Mouse (Mus musculus): ENCODE measurements around the gene Ephb1. TPM values are rescaled to one million over a fixed set of nuclear protein-coding genes. Genes with fewer than 3 reads are reported as not detected.

Gene Ephb1
- polyA plus RNA-seq, 1 experiment from 2014 or later = 6.5 TPM

- Histone ChIP-seq H3K27ac (no peak overlapping the region), H3K4me1 (no peaks in the 10 kb centered on the region), H3K9me3 (no peaks in the 10 kb centered on the region), H3K9ac (no peak overlapping the region), H3K27me3 (no peaks in the 10 kb centered on the region), H3K4me3 (no peak overlapping the region), H3K4me2 (replicated peaks) (no peak overlapping the region), H3K36me3 (no peaks in the 10 kb centered on the region)
- ATAC-seq (ENCODE audit: insufficient number of reproducible peaks, insufficient read depth, low FRiP score, low TSS enrichment) = no peak
- WGBS = 98% methylated on average over 2 of the region's 2 CpGs
Observed at GRCm38 (mm10) chr9:102079151-102079550, 275.3 kb downstream of the Ephb1 start.

DNA sequence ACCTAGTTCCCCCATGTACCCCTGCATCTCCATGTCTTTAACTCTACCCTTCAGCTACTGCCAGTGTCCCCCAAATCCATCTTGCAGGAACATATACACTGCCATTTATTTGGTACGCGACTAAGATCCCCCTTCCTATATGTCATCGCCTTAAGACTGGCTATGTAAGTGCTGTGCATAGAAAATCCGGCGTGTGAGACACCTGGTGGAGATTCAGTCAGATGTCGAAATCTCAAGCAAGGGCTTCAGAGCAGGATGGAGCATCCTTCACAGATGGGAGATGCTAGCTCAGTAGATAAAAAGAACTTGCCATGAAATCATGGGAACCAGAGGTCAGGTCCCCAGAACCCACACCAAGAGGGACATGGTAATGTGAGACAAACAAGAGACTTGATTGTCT is 276.3 kb downstream of the Ephb1 start:
- no peaks in the 10 kb centered on the region for H3K27me3 ChIP-seq
- H3K36me3 ChIP-seq = no peaks in the 10 kb centered on the region
- no peak overlapping the region for H3K9ac ChIP-seq
- no peaks in the 10 kb centered on the region for H3K9me3 ChIP-seq
- ATAC-seq (ENCODE audit: insufficient number of reproducible peaks, insufficient read depth, low FRiP score, low TSS enrichment) = no peak
- H3K4me2 ChIP-seq (replicated peaks) = no peak overlapping the region
- H3K4me1 ChIP-seq = no peaks in the 10 kb centered on the region
- no peak overlapping the region for H3K27ac ChIP-seq
- 88% methylated on average over 6 of the region's 6 CpGs for WGBS
- no peak overlapping the region for H3K4me3 ChIP-seq

DNA sequence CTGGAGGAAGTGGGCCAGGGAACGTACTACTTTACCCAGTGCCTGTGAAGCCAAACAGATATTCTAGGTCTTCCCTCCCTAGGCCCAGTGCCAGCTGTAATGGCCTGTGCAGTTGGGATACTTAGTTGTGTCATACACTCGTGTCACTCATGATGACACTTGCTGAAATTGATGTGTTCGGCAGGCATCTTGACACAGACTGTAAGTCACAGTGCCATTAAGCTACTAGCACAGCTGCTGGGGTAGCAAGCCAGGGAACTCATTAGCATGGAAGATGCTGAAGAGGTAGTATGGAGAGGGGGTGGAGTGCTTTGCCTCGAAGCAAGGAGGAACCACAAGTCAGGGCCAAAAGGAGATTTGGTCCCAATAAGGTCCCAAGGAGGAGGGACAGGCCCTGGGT is 279.0 kb downstream of the Ephb1 start:
- ATAC-seq (ENCODE audit: insufficient number of reproducible peaks, insufficient read depth, low FRiP score, low TSS enrichment) = no peak
- Histone ChIP-seq H3K36me3 (no peaks in the 10 kb centered on the region), H3K27me3 (no peaks in the 10 kb centered on the region), H3K9me3 (no peaks in the 10 kb centered on the region), H3K27ac (no peak overlapping the region), H3K4me3 (no peak overlapping the region), H3K4me1 (no peaks in the 10 kb centered on the region), H3K9ac (no peak overlapping the region), H3K4me2 (replicated peaks) (no peak overlapping the region)
- WGBS = 72% methylated on average over 4 of the region's 4 CpGs

DNA sequence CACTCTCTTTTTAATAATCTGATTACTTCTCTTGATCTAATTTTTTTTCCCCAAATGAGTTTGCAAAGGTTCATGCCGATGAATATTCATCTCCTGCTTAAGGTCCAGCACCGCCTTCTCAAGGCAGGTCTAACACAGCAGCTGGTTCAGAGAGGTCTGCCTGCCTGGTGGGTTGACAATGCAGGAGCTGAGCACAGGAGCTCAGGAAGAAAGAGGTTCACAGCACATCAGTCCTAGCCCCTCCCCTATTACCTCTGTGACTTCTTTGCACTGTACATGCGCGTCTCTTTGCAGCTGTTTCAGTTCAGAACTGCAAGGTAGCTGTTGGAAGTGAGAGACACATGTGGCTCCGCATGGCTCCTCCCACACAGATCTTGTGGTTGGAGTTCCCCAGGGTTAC is 281.1 kb downstream of the Ephb1 start:
- no peak overlapping the region for H3K27ac ChIP-seq
- no peaks in the 10 kb centered on the region for H3K4me1 ChIP-seq
- no peak overlapping the region for H3K9ac ChIP-seq
- 84% methylated on average over 5 of the region's 5 CpGs for WGBS
- no peaks in the 10 kb centered on the region for H3K9me3 ChIP-seq
- H3K4me3 ChIP-seq = no peak overlapping the region
- H3K36me3 ChIP-seq = no peaks in the 10 kb centered on the region
- H3K4me2 ChIP-seq (replicated peaks) = no peak overlapping the region
- H3K27me3 ChIP-seq = no peaks in the 10 kb centered on the region
- ATAC-seq (ENCODE audit: insufficient number of reproducible peaks, insufficient read depth, low FRiP score, low TSS enrichment) = no peak

DNA sequence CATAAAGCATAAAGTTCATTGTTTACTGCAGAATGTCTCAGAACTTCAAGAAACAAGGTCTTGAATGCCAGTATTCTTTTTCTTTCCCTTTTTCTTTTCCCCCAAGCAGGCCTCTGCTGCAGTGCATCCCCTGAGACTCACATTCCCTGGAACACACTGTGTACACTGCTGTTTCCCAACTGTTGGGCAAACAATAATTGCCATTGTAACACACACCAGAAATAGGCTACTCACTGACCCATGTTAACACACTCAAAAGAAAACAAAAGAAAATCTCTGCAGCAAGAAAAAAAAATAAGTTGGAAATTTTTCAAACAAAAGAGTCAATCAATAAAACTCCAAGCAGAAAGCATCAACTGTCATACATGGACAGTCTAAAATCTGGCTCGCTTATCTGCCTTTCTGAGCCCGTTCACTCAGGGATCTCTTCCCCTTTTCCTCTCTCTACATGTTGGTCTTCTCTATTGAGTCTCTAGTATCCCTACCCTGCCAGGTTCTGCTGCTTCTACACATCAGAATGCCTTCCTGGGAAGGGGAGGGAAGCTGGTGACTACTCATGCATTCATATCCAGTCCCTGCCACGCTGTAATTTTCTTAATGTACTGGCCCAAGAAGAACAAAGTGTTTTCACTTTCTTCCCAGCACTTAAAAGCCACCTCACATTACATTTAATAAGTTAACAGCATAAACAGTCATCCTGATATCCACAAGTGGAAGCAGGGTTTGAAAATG is 285.2 kb downstream of the Ephb1 start:
- 58% methylated on average over 3 of the region's 3 CpGs for WGBS
- Histone ChIP-seq H3K36me3 (no peaks in the 10 kb centered on the region), H3K27me3 (no peaks in the 10 kb centered on the region), H3K9me3 (no peaks in the 10 kb centered on the region), H3K4me1 (no peaks in the 10 kb centered on the region), H3K27ac (no peak overlapping the region), H3K4me3 (no peak overlapping the region), H3K9ac (no peak overlapping the region), H3K4me2 (replicated peaks) (no peak overlapping the region)
- ATAC-seq (ENCODE audit: insufficient number of reproducible peaks, insufficient read depth, low FRiP score, low TSS enrichment) = no peak

GRCm38 (mm10) chr9:102066601-102067000 is 287.9 kb downstream of the Ephb1 start:
- H3K9ac ChIP-seq = no peak overlapping the region
- no peak for ATAC-seq (ENCODE audit: insufficient number of reproducible peaks, insufficient read depth, low FRiP score, low TSS enrichment)
- WGBS = 69% methylated on average over 10 of the region's 10 CpGs

GRCm38 (mm10) chr9:102045886-102046285 is 308.6 kb downstream of the Ephb1 start:
- no peak overlapping the region for H3K4me2 ChIP-seq (replicated peaks)
- H3K36me3 ChIP-seq = no peaks in the 10 kb centered on the region
- peaks cover 11% of the 10 kb centered on the region for H3K4me1 ChIP-seq
- H3K27ac ChIP-seq = no peak overlapping the region
- no peak overlapping the region for H3K9ac ChIP-seq
- no peak for ATAC-seq (ENCODE audit: insufficient number of reproducible peaks, insufficient read depth, low FRiP score, low TSS enrichment)
- no peaks in the 10 kb centered on the region for H3K27me3 ChIP-seq
- 27% methylated on average over 2 of the region's 2 CpGs for WGBS
- H3K9me3 ChIP-seq = no peaks in the 10 kb centered on the region
- no peak overlapping the region for H3K4me3 ChIP-seq

More at GRCm38 (mm10) chr9:102066601-102067000, 287.9 kb downstream of the Ephb1 start:
- Histone ChIP-seq H3K36me3 (no peaks in the 10 kb centered on the region), H3K27ac (no peak overlapping the region), H3K27me3 (no peaks in the 10 kb centered on the region), H3K4me1 (no peaks in the 10 kb centered on the region), H3K9me3 (no peaks in the 10 kb centered on the region), H3K4me3 (no peak overlapping the region), H3K4me2 (replicated peaks) (no peak overlapping the region)

DNA sequence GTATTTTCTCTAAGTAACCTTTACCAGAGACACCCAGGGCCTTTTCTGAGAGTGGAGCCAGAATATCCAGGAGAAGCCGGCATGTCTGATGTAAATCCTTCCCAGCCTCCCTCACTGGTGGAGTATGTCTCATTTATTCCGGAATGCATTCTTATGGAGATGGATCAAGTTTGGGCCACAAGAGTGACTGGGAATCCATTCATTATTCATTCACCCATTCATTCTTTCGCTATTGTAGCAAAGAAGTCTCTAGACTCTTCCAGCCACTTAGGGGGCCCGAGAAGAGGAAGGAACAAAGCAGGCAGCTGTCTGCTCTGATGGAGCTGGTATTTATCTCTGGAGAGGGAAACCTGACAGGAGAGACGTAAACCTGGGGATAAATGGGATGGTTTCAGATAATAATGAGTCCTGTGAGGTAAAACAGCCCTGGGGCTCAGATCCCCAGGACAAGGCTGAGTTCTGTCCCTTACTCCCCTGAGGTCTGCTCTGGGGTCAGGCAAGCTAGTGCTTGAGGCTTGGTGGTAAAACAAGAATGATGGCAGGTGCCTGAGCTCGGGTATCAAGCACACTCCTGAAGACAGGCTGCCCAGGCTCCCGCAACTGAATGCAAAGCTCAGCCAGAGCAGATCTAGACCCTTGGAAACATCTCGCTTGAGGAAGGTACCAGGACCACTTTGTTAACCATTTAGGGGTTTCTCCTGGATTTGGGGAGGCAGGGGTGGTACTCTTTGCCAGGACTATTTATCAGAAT is 309.2 kb downstream of the Ephb1 start:
- no peak overlapping the region for H3K27ac ChIP-seq
- H3K27me3 ChIP-seq = no peaks in the 10 kb centered on the region
- H3K36me3 ChIP-seq = no peaks in the 10 kb centered on the region
- H3K9ac ChIP-seq = no peak overlapping the region
- H3K4me3 ChIP-seq = no peak overlapping the region
- H3K4me1 ChIP-seq = peaks cover 11% of the 10 kb centered on the region
- no peak for ATAC-seq (ENCODE audit: insufficient number of reproducible peaks, insufficient read depth, low FRiP score, low TSS enrichment)
- 35% methylated on average over 8 of the region's 8 CpGs for WGBS
- no peak overlapping the region for H3K4me2 ChIP-seq (replicated peaks)
- no peaks in the 10 kb centered on the region for H3K9me3 ChIP-seq

DNA sequence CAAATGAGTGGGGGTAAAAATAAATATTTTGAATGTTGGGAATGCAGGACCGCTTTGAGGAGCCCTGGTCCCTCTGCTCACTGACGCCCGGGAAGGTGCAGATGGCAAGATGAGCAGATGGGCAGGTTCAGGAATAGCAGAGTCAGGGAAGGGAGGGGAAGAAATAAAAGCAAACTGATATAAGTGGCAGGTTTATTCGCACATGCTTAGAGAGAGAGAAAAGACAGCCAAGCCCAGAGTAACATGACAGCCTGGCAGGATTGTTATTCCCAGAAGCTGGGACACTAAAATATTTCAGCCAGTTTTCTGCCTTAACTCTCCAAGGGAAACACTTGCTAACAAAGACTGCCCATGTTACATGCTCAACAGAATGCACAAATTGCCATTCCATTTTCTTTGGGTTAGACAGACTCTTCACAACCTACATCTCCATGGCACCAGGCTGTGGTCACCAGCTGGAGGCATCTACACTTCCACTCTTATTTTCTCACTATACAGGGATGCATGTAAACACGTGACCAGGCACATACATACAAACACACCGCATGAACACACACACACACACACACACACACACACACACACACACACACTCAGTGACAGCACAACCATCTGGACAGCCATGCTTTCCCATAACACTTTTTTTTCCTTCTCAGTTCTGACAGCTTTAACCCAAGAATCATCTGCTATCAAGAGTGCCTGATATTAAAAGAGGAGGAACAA is 315.3 kb downstream of the Ephb1 start:
- H3K27me3 ChIP-seq = no peaks in the 10 kb centered on the region
- no peak overlapping the region for H3K27ac ChIP-seq
- H3K36me3 ChIP-seq = no peaks in the 10 kb centered on the region
- no peak for ATAC-seq (ENCODE audit: insufficient number of reproducible peaks, insufficient read depth, low FRiP score, low TSS enrichment)
- no peaks in the 10 kb centered on the region for H3K9me3 ChIP-seq
- 85% methylated on average over 6 of the region's 6 CpGs for WGBS
- no peak overlapping the region for H3K4me3 ChIP-seq
- no peak overlapping the region for H3K4me2 ChIP-seq (replicated peaks)
- H3K4me1 ChIP-seq = no peaks in the 10 kb centered on the region
- H3K9ac ChIP-seq = no peak overlapping the region

DNA sequence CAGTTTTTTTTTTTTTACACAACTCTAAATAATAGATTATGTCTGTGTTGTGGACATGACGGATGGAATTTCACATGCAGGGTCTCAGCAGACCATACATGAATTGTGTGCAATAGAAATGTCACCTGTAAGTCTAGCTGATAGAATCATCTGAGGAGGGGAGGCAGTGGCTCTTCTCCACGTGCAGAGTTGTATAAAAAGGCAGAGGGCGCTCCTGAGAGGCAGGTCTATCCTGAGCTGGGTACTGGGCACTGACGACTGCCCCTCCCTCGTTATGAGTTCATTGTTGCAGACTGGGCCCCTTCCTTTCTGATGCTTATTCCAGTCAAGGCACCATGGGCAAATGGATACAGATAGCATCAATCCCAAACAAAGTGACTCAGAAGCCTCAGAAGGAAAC is 318.4 kb downstream of the Ephb1 start:
- Histone ChIP-seq H3K36me3 (no peaks in the 10 kb centered on the region), H3K9me3 (no peaks in the 10 kb centered on the region), H3K4me1 (no peaks in the 10 kb centered on the region), H3K27me3 (no peaks in the 10 kb centered on the region), H3K9ac (no peak overlapping the region), H3K4me3 (no peak overlapping the region), H3K27ac (no peak overlapping the region), H3K4me2 (replicated peaks) (no peak overlapping the region)
- ATAC-seq (ENCODE audit: insufficient number of reproducible peaks, insufficient read depth, low FRiP score, low TSS enrichment) = no peak
- WGBS = 73% methylated on average over 5 of the region's 5 CpGs

DNA sequence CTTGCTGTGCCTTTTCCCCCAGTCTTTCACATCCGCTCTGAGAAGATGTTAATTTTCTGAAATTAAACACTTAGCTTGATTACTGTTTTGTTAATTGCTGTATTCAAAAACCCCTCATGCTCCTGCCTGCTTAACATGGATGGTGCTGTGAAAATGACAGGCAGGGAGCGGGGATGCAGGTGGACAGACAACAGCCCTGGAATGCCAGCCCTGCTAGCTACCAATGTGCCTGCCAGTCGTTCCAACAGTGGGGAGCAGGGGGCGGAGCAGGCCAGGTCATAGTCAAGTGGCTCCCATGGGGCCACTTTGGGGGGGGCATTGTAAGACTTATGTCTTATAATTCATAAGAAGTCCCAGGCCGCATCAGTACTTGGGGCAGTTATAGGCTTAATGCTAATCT is 321.3 kb downstream of the Ephb1 start:
- no peak overlapping the region for H3K9ac ChIP-seq
- no peak overlapping the region for H3K4me3 ChIP-seq
- no peak overlapping the region for H3K4me2 ChIP-seq (replicated peaks)
- no peaks in the 10 kb centered on the region for H3K36me3 ChIP-seq
- WGBS = 72% methylated on average over 5 of the region's 5 CpGs
- H3K27me3 ChIP-seq = no peaks in the 10 kb centered on the region
- no peak overlapping the region for H3K27ac ChIP-seq
- ATAC-seq (ENCODE audit: insufficient number of reproducible peaks, insufficient read depth, low FRiP score, low TSS enrichment) = no peak
- H3K4me1 ChIP-seq = no peaks in the 10 kb centered on the region
- no peaks in the 10 kb centered on the region for H3K9me3 ChIP-seq

- Histone ChIP-seq H3K27ac (no peak overlapping the region), H3K9ac (no peak overlapping the region)
- 71% methylated on average over 8 of the region's 8 CpGs for WGBS
Observed at GRCm38 (mm10) chr9:102032376-102032775, 322.1 kb downstream of the Ephb1 start.

More at GRCm38 (mm10) chr9:102032376-102032775, 322.1 kb downstream of the Ephb1 start:
- Histone ChIP-seq H3K4me3 (no peak overlapping the region), H3K27me3 (no peaks in the 10 kb centered on the region), H3K4me2 (replicated peaks) (no peak overlapping the region), H3K4me1 (no peaks in the 10 kb centered on the region), H3K36me3 (no peaks in the 10 kb centered on the region), H3K9me3 (no peaks in the 10 kb centered on the region)
- ATAC-seq (ENCODE audit: insufficient number of reproducible peaks, insufficient read depth, low FRiP score, low TSS enrichment) = no peak

Data from embryonic facial prominence, embryonic 12.5 days (tissue).